Mouse (Mus musculus) left cerebral cortex, postnatal 36 days (tissue): ENCODE data around the gene Cmtm4. TPM values are rescaled to one million over a fixed set of nuclear protein-coding genes. Genes with fewer than 3 reads are reported as not detected.

ENCODE experiments used
- DNase-seq, 2 experiments: peaks; one replicate each; pipeline ENCODE4 v3.0.0; 2021 to 2022; ENCODE audit warnings: low spot score in 2 of 2, mixed read lengths in 1 of 2
- intact Hi-C: fragments of 180-260 bp; cut with DNase I; formaldehyde crosslinking; loops from one replicate; pipeline ENCODE4 v1.15.1; 2025
- total RNA-seq, 2 experiments: library from RNA; stranded (reverse); gene quantifications; 2 replicates each; pipeline ENCODE4 v1.2.3; 2021

Gene Cmtm4
- total RNA-seq = 10 to 100 TPM; 79.5 to 82.1 TPM

DNA sequence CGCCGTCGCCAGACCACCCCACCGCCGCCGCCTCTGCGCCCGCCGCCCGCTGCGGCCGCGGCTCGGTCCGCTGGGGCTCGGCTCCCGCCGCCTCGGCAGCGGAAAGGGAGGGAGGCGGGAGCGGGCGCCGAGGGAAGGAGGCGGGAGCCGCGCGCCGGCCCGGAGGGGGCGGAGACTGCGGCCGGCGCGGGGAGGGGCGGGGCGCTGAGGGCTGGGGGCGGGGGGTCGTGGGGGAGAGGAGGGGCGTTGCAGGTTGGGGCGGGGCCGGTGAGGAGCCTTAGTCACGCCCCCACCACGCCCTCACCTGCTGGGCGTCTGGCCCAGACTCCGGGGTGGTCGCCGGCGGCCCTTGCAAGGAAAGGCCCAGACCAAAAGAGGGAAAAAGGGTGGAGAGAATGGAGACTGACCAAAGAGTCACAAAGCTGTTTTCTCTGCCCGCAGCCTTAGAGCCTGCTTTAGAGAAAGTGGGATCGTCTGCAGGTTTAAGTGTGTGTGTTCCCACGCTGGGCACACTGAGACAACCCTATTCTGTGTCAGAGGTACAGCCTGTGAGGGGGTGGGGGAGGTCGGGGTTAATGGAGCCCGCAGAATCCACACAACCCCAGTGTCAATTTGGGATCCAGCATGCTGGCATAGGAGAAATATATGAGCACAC is at the start of gene Cmtm4:
Cmtm4 (minus strand) TSS at position 105 of the 655 bp plus-strand sequence.
- intact Hi-C loops = loop anchor here (5.0 kb wide), 1 partner anchor 46 kb away; the partner anchor contains the start of gene Dync1li2
- DNase-seq = peak; percentile 40 to 67

DNA sequence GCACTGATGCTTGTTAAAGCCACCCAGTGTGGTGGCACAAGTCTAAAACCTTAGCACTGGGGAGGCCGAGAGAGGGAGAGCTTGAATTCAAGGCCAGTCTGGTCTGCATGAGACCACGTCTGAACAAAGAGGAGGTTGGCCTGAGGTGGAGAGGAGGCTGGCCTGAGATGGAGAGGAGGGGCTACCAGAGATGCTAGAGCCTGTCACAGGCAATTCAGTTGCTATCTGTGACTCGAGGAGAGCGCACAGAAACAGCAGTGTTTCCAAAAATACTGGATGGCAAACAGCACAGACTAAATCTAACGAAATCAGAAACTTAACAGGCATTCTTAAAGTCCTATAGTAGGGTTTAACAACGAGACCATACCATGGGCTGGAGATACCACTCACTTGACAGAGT is 49.6 kb upstream of the Cmtm4 start:
- no peak for DNase-seq
- intact Hi-C loops = loop anchor here (10.0 kb wide), 1 partner anchor 90 kb away; the partner anchor contains the start of genes Car7 and Nae1

DNA sequence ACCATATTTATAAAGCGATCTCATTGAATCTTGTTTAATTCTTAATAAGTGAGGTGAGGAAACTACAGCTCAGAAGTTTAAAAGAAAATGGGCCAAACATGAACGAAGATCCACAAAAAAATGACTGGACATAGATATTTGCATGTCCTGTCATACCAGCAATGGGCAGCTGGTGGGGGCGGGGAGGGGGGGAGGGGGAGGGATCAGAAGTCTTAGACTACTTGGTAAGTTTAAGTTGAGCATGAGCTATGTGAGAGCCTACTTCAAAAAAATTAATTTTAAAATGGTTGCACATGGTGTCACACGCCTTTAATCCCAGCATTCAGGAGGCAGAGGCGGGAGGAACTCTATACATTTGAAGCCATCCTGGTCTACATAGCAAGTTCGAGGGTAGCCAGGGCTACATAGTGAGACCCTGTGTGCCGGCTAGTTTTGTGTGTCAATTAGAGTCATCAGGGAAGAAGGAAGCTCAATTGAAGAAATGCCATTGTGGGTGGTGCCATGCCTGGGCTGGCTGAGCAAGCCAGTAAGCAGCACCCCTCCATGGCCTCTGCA is 47.6 kb upstream of the Cmtm4 start:
- no peak for DNase-seq
- intact Hi-C loops = loop anchor here (2.0 to 10.0 kb wide), 3 partner anchors 46 to 98 kb away; partner anchors contain the start of genes Car7, Cmtm4 and Nae1

DNA sequence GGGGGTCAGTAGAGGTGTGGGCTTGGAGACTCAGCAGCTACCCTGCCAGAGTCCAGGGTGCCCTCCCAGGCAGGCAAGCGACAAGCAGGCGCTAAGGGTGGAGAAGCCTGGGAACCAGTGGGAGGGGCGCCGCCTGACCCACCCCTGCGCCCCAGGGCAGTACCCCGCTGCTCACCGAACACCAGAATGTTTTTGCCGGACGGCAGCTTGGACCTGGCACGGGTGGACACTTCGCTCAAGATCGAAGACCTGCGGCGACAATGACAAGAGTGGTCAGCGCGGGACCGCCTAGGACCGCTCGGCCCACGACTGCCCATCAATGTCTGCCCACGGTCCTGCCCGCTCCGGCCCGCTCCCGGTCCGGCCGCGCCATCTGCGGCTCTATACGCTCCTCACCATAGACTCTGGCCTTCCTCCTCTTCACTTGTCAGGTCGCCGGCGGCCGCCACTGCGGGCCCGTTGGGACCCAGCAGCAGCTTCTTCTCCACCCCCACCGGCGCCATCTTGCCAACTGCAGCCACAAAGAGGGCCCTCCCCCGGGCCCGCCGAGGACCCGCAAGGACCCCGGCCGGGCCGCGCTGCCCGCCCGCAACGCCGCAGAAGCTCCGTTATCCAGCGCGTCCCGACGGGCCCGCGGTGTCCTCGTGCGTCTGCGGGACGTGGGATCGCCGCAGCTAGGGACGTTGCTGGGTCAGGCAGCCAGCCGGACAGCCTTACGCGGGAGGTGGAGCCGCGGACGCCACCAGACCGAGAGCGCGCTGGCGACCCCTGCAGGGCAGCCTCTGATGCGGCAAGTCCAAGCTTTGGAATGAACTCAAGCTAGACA is 46.9 kb upstream of the Cmtm4 start, which contains the start of gene Dync1li2:
Dync1li2 (minus strand) TSS at position 749 of the 826 bp plus-strand sequence.
- intact Hi-C loops = loop anchor here (2.0 to 10.0 kb wide), 3 partner anchors 45 to 98 kb away; partner anchors contain the start of genes Car7, Cmtm4 and Nae1
- peak; percentile 91 to 94 for DNase-seq

DNA sequence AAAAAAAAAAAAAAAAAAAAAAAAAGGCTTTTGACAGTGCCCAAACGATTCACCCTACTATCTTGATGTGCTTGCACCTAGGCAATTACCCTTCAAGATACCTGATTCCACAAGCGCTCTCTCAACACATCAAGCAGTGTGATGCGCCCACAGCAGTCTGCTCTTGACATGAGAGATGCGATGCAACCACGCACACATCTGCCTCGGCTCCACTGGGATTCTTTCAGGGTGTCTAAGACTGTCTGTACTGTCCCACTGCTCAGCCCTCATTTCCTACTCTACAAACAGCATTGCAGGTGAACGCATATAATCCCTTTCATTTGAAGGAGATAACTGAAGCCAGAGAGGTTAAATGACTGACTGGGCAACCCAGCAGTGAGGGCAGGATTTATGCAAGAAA is 46.0 kb upstream of the Cmtm4 start:
- intact Hi-C loops = loop anchor here (2.0 to 10.0 kb wide), 3 partner anchors 44 to 97 kb away; partner anchors contain the start of genes Car7, Cmtm4 and Nae1
- peak in 1 of 2 experiments; percentile 46 for DNase-seq

DNA sequence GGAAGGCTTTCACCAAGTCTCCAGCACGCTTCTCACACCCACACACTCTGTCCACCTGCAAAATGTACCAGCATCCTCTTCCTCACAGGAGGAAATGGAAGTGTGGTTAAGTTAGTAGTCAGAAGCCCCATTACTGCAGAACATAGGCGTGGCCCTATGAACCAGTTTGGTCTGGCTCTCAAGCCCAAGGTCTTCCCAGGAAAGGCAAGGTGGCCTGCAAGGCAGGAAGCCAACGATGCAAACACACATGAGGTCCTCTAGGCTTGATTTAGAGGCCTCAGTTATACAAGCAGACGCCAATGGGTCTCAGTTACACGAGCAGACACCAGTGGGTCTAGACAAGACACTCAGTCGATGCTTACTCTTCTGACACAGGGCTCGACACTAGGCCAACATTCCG is 43.9 kb upstream of the Cmtm4 start:
- no peak for DNase-seq
- intact Hi-C loops = loop anchor here (10.0 kb wide), 1 partner anchor 195 kb away; the partner anchor contains the start of gene Tk2

DNA sequence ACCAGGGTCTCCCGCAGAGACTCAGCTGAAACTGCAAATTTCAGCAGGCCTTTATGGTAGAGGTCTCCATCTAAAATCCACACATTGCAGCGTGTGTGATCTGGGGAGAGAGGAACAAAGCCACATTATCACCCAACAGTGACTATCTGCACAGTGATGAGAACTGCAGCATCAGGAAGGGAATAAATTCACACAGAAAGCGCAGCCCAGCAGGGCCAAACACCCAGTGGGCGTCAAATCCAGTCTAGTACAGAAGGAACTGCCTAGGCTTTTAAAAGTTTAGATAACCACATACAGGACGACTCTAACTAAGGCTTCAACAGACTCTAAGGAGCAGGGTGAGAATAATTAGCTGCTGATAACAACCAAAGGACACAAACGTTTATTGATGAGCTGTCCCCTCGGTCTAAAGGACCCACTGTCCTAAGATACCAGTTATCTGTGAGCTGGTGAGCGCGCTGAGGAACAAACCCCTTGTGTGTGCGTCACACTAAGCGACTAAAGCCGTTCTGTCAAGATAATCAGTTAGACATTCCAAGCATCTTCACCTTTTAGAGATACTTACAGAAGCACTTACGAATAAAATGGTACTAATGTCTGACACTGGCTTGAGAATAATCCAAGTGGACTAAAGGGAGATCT is 42.0 kb upstream of the Cmtm4 start:
- no peak for DNase-seq
- intact Hi-C loops = loop anchor here (10.0 kb wide), 1 partner anchor 193 kb away; the partner anchor contains the start of gene Tk2

DNA sequence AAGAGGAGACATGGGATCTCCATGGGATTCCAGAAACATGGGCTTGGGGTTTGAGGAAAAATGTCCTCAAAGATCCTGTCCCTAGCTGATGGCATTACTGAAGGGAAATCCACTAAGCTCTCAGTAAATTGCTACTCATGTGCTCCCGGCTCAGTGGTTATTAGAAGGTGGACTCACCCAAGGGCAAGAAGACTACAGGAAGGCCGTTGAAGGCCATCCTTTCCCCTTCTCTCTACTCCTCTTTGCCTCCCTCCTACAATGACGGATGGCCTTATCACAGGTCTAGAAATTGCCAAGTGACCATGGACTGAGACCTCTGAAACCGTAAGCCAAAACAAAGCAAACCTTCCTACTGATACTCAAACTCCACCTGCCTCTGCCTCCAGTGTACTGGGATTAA is 41.0 kb upstream of the Cmtm4 start:
- intact Hi-C loops = loop anchor here (10.0 kb wide), 1 partner anchor 192 kb away; the partner anchor contains the start of gene Tk2
- DNase-seq = no peak

DNA sequence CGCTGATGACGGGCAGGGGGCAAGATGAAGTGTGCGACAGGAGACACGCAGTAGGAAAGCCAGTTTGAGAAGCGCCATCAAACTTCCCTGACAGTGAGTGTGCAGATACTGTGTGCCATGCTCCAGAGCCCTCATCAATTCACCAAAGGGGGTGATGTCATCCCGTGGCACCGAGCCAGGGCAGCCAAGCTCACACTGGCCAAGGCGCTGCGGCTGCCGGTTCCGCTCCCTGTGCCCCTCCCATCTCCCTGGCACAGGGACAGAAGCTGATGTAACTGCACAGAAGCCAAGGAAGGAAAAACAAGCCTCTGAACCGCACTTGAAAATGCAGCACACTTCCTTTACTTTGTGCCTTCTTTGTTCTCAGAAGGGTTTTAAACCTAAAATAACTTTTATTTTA is 40.4 kb upstream of the Cmtm4 start:
- intact Hi-C loops = loop anchor here (10.0 kb wide), 1 partner anchor 191 kb away; the partner anchor contains the start of gene Tk2
- DNase-seq = peak; percentile 94 to 95

DNA sequence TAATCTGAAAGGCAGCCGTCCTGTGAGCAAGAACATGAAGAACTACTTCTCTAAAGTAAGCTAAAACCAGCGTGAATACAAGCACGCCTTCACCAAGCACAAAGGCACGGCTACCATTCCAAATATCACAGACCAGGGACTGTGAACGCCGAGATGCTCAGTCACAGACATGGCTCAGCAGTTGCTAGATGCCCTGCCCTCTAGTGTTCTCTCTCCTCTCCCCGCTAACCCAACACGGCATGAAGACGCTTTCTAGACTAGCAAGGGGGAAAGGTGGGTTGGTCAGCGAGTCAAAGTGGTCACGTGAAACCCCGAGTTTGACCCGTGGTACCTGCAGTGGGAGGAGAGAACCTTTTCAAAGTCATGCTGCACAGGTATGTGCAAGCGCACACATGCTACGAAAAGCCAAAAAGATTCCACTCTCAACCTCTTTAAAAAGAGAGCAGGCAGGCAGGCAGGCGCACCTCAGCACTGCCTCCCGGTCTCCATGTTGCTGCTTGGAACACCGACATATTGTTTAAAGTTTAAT is 39.3 kb upstream of the Cmtm4 start:
- no peak for DNase-seq
- intact Hi-C loops = loop anchor here (2.0 to 10.0 kb wide), 2 partner anchors 92 to 190 kb away; partner anchors contain the start of gene Tk2

DNA sequence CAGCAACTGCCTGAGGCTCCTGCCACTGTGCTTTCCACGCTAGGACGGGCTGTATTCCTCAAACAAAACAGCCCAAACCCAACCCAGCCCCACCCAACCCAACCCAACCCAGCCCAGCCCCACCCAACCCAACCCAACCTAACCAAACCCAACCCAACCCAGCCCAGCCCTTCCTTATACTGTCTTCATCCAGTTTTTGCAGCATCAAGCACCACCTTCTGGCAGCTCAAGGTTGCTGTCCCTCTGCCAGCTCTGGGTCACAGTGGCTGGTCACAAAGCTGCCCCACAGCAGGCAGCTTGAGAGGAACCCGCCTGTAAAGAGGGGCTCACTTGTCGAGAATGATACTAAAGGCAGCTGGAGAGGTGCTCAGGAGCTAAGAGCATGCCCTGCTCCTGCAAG is 38.7 kb upstream of the Cmtm4 start:
- intact Hi-C loops = loop anchor here (2.0 to 10.0 kb wide), 2 partner anchors 91 to 189 kb away; partner anchors contain the start of gene Tk2
- no peak for DNase-seq

DNA sequence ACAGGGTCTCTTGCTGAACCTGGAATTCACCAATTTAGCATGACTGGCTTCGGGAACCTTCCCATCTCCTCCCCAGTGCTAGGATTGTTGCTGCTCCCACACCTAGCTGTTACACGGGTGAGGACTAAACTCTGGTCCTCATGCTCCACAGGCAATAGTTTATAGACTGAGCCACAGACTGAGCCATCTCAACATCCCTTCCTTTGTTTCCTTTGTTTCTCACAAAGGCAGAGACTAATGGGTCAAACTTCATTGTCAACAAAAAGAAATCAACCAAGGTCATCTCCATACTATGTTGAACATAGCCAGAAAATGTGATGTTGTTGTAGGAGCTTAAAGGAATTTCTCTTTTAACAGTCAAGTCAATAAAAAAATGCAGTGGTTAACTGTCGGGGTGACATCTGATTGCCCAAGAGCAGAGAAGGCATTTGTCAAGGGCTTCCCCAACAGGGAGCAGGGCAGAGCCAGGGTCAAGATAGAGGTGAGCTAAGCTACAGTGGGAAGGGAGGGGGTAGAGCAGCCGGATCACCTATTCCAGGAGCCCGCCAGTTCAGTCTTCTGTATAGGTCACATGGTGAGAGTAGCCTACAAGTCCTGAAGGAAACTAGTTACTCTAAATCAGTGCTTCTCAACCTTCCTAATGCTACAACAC is 37.7 kb upstream of the Cmtm4 start:
- intact Hi-C loops = loop anchor here (10.0 kb wide), 1 partner anchor 189 kb away; the partner anchor contains the start of gene Tk2

DNA sequence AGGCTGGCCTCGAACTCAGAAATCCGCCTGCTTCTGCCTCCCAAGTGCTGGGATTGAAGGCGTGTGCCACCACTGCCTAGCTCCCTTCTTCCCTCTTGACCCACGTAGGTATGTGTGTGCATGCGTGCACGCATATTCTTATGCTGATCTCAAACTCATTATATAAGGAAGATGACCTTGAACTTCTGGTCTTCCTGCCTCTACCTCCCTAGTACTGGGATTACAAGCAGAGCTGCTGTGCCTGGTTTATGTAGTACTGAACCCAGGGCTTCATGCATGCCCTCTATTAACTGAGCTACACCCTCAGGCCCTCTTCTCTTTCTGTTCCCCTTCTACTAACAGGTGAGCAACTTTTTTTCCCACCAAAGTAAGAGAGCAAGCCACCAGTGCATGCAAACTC is 37.0 kb upstream of the Cmtm4 start:
- no peak for DNase-seq
- intact Hi-C loops = loop anchor here (10.0 kb wide), 1 partner anchor 188 kb away; the partner anchor contains the start of gene Tk2

More for the DNA sequence above, 37.7 kb upstream of the Cmtm4 start:
- DNase-seq = no peak

DNA sequence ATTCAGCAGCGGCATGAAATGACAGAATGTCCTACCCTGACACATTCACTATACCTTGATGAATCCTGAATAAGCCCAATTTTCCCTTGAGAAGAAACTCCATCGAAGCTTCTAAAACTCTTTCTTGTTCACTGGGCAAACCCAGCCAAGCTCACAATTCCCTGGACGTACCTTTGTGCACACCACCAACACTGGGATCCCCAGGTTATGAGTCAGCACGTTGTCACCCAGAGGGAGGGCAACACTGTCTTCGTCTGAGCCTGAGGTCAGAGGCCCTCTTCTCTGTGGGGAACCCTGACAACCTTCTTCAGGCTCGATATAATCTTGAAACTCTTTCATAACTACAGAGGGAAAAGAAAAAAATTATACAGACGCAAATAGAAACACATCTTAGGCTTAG is 34.6 kb upstream of the Cmtm4 start:
- DNase-seq = no peak
- intact Hi-C loops = loop anchor here (10.0 kb wide), 1 partner anchor 185 kb away; the partner anchor contains the start of gene Tk2

DNA sequence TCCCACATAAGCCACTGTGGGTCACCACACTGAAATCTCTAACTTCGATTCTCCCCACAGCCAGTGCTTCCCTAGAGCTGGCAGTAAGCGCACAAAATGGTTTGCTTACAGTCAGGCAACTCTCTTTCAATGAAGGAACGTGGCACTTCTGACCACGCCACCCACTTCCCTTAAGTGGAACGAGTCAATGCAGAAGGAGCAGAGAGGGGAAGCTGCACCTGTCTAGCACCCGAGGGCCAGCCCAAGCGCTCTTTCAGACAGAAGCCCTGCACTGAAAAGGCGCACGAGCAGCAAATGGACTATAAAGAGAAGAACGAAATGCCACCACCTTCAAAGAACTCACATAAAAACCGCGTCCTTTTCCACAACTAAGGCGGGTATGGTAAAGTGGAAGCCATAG is 32.1 kb upstream of the Cmtm4 start:
- no peak for DNase-seq
- intact Hi-C loops = no loop called here

DNA sequence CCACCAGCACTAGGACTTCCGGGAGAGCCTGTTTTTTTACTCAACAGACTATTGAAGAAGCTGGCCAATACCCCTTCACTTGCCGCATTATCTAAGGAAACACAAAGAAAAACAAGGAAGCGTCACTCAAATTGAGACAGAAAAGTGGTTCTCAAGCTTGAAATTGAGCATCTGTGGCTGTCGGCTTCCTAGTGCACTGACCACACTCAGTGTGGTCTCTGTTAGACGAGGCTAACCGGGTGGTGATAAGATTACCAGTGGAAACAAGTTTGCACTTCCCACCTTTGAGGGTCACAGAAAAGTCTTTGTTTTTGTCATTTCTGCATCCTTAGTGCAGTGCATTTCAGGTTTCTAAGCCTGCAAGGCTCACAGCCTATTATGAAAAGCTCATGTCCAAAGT is 26.7 kb upstream of the Cmtm4 start:
- no peak for DNase-seq
- intact Hi-C loops = no loop called here

DNA sequence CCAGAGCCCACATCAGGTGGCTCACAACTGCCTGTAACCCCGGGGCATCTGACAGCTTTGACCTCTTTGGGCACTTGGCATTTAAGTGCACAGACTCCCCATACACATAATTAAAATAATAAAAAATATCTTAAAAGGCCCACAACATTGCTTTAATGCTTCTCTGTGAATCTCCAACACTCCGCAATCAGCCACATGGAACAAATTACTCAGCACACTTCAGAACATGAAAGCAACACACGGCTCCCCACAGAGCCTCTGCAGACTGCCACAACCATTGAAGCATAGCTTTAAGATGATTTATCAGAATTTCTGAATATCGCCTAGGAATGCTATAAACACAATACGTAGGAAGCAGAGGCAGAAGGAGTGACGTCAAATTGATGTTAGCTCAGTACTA is 20.4 kb upstream of the Cmtm4 start:
- DNase-seq = no peak
- intact Hi-C loops = no loop called here

DNA sequence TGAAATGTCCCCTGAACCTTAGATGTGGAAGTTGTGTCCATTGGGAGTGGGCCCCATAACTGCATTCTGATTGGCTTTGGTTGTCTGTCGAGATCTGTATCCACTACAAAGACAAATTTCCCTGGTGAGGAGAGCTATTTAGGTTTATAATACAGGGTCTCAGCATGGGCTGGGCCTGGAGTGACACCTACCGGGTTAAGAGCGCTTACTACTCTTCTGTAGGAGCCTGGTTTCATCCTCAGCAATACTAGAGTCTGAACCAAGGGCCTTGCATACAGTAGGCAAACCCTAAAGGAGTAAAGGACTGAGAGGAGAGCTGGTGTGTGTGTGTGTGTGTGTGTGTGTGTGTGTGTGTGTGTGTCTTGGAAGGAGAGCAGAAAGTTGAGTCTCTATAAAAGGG is 18.6 kb upstream of the Cmtm4 start:
- intact Hi-C loops = no loop called here

More for the DNA sequence above, 18.6 kb upstream of the Cmtm4 start:
- DNase-seq = no peak
